Mouse (Mus musculus): ENCODE measurements around the gene Glyctk.
"Not testable (repeated sequence)": the region's sequence is repeated elsewhere in the genome, so short reads cannot be mapped to it uniquely, and the experiment has no call there.

Gene Glyctk

GRCm38 (mm10) chr9:106176769-106177168 lies 18.8 kb upstream of the Glyctk start:
- DNase-seq (ENCODE audit: low spot score in 2 of 2): no peak

GRCm38 (mm10) chr9:106175552-106176200 lies 17.7 kb upstream of the Glyctk start:
- DNase-seq (ENCODE audit: low spot score in 2 of 2): no peak

GRCm38 (mm10) chr9:106173363-106173762 lies 15.4 kb upstream of the Glyctk start:
- DNase-seq (ENCODE audit: low spot score in 2 of 2): no peak

- no peak for DNase-seq (ENCODE audit: low spot score in 2 of 2)
Measured at GRCm38 (mm10) chr9:106172527-106172926, 14.6 kb upstream of the Glyctk start.

GRCm38 (mm10) chr9:106171346-106172158 lies 13.6 kb upstream of the Glyctk start:
- peak; percentile 80 for DNase-seq (ENCODE audit: low spot score in 2 of 2)

GRCm38 (mm10) chr9:106170556-106171345 lies 12.8 kb upstream of the Glyctk start, which contains the start of gene Wdr82:
Gene Wdr82, plus strand, starts transcription at chr9:106170928.
- DNase-seq (ENCODE audit: low spot score in 2 of 2): peak; percentile 93 to 94

GRCm38 (mm10) chr9:106169917-106170316 lies 12.0 kb upstream of the Glyctk start:
- DNase-seq (ENCODE audit: low spot score in 2 of 2): no peak

- not testable (repeated sequence) for DNase-seq (ENCODE audit: low spot score in 2 of 2)
Measured at GRCm38 (mm10) chr9:106169006-106169405, 11.1 kb upstream of the Glyctk start.

GRCm38 (mm10) chr9:106167703-106168102 lies 9.8 kb upstream of the Glyctk start:
- no peak for DNase-seq (ENCODE audit: low spot score in 2 of 2)

GRCm38 (mm10) chr9:106167241-106167640 lies 9.3 kb upstream of the Glyctk start:
- DNase-seq (ENCODE audit: low spot score in 2 of 2): no peak

GRCm38 (mm10) chr9:106166709-106167108 lies 8.8 kb upstream of the Glyctk start:
- no peak for DNase-seq (ENCODE audit: low spot score in 2 of 2)

- no peak for DNase-seq (ENCODE audit: low spot score in 2 of 2)
Measured at GRCm38 (mm10) chr9:106160426-106160825, 2.5 kb upstream of the Glyctk start.

- peak; percentile 96 to 97 for DNase-seq (ENCODE audit: low spot score in 2 of 2)
Measured at GRCm38 (mm10) chr9:106159784-106160301, 1.9 kb upstream of the Glyctk start.

GRCm38 (mm10) chr9:106159237-106159636 lies 1.3 kb upstream of the Glyctk start:
- DNase-seq (ENCODE audit: low spot score in 2 of 2): no peak

- no peak for DNase-seq (ENCODE audit: low spot score in 2 of 2)
Measured at GRCm38 (mm10) chr9:106157623-106157925, 364 bp downstream of the Glyctk start.

GRCm38 (mm10) chr9:106156921-106157622 lies 866 bp downstream of the Glyctk start:
- DNase-seq (ENCODE audit: low spot score in 2 of 2): no peak

GRCm38 (mm10) chr9:106156419-106156818 lies 1.5 kb downstream of the Glyctk start:
- DNase-seq (ENCODE audit: low spot score in 2 of 2): peak; percentile 76 to 82

GRCm38 (mm10) chr9:106154106-106154505 lies 3.8 kb downstream of the Glyctk start:
- no peak for DNase-seq (ENCODE audit: low spot score in 2 of 2)

GRCm38 (mm10) chr9:106149399-106149754 lies 8.6 kb downstream of the Glyctk start:
- no peak for DNase-seq (ENCODE audit: low spot score in 2 of 2)

GRCm38 (mm10) chr9:106148541-106149398 lies 9.2 kb downstream of the Glyctk start:
- peak in 1 of 2 experiments; percentile 35 for DNase-seq (ENCODE audit: low spot score in 2 of 2)
